Mouse (Mus musculus): ENCODE measurements at regions not wholly inside any gene's neighbourhood (a gene's known extent, or its start where the extent isn't known, plus 50 kb on each side); places are given as distances from the start of the nearest gene placed in this dataset.

GRCm38 (mm10) chr12:65944251-65944650 is 339.9 kb downstream of the Rpl10l start:
- peak in 1 of 2 experiments; percentile 20 for DNase-seq (ENCODE audit: low spot score in 2 of 2)

DNA sequence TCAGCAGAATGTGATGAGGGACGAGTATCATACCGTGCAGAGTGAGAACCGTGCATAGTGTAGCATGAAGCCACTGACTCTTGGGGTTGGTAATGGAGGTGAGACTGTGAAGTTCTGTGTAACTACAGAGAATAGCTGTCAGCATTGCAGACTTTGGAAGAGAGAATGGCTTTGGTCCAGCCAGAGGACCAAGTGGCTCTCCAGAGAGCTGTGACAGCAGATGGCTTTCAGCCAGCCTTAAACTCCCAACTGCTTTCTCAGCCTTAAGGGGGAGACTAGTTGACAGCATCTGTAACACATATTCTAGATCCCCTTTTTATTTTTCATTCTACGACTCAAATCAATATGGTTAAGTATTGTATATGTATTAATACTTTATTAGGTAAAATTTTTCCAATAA is 342.0 kb downstream of the Rpl10l start:
- no peak for DNase-seq (ENCODE audit: low spot score in 2 of 2)

DNA sequence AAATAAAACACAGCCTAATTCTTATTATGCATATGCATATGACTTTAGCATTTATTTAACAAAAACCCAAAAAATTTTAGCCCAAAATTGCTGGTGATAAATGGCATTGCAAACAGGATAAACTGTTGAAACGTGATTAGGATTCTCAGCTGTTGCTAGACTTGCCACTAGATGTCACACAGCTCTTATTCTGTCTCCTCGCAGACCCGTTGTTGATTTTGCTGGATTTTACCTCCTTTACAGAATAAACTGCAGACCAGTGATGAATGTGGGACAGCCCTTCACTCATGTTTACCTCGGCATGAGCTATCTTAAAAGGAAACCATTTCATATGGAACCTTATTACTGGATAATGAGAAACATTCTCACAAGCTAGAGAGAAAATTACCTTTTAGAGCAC is 352.4 kb downstream of the Rpl10l start:
- peak in 1 of 2 experiments; percentile 4 for DNase-seq (ENCODE audit: low spot score in 2 of 2)

DNA sequence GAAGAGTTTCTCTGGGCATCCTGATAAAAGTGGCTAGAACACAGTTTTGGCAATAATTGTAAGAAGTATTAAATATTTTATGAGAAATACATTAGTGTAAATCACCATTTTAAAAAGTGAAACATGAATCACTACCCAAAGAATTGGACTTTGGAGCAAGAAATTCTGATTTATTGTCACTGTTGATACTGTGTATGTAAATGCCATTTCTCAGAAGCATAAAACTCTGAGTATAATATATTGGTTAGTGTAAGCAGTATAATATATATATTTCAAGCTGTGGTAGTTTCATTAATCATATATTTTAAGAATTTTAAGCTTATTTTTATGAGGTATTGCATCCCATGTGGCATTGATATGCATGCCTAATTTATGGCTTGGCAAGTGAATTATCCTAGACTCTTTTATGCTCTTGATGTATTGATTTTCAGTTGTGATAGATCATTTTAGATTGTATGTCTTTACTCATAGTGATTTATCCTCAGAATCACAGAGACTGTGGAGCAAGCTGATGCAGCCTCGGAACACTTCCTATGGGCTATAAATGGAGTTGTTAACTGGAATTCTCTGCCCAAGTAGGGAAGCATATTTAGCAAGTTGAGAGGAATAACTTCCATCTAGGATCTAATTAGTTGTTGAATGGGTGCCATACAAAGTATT is 354.4 kb downstream of the Rpl10l start:
- DNase-seq (ENCODE audit: low spot score in 2 of 2), result no peak
